Mouse (Mus musculus): Measurements from ENCODE around the gene Tenm2. TPM values are rescaled to one million over a fixed set of nuclear protein-coding genes. Genes with fewer than 3 reads are reported as not detected.

Gene Tenm2
- total and polyA plus RNA-seq, 3 experiments, result 0.08 to 0.14 (median 0.12) TPM

- Histone ChIP-seq H3K27ac (no peak overlapping the region), H3K36me3 (ENCODE audit: control insufficient read depth, insufficient read depth, low read length) (no peaks in the 10 kb centered on the region), H3K79me2 (replicated peaks; ENCODE audit: control insufficient read depth, insufficient read depth, low read length) (no peaks in the 10 kb centered on the region), H3K27me3 (ENCODE audit: control insufficient read depth, insufficient read depth, low read length) (no peaks in the 10 kb centered on the region), H3K4me1 (ENCODE audit: control insufficient read depth, insufficient read depth, low read length) (no peaks in the 10 kb centered on the region), H3K4me3 (no peak overlapping the region), H3K9ac (ENCODE audit: low read depth, low read length) (no peak overlapping the region)
- intact Hi-C loops (cut with DNase I), result no loop called here
- WGBS, result 88% methylated on average over 6 of the region's 6 CpGs
- TF ChIP-seq POLR2A (IDR thresholded peaks at IDR 0.05; ENCODE audit: insufficient read depth, low read depth, low read length), result no peak
- TF ChIP-seq CTCF (IDR thresholded peaks at IDR 0.05), result no peak
- DNase-seq, result no peak
Observed at GRCm38 (mm10) chr11:36269945-36270344, 965.8 kb downstream of the Tenm2 start.

GRCm38 (mm10) chr11:36264776-36265466 is 970.8 kb downstream of the Tenm2 start:
- DNase-seq, result no peak
- 71% methylated on average over 17 of the region's 17 CpGs for WGBS
- Histone ChIP-seq H3K4me3 (no peak overlapping the region), H3K36me3 (ENCODE audit: control insufficient read depth, insufficient read depth, low read length) (no peaks in the 10 kb centered on the region), H3K9ac (ENCODE audit: low read depth, low read length) (no peak overlapping the region), H3K4me1 (ENCODE audit: control insufficient read depth, insufficient read depth, low read length) (no peaks in the 10 kb centered on the region), H3K27me3 (ENCODE audit: control insufficient read depth, insufficient read depth, low read length) (no peaks in the 10 kb centered on the region), H3K79me2 (replicated peaks; ENCODE audit: control insufficient read depth, insufficient read depth, low read length) (no peaks in the 10 kb centered on the region), H3K27ac (no peak overlapping the region)
- TF ChIP-seq CTCF (IDR thresholded peaks at IDR 0.05), result no peak
- TF ChIP-seq EP300 (IDR thresholded peaks at IDR 0.05; ENCODE audit: insufficient read depth, low read depth, low read length), result no peak
- no peak for TF ChIP-seq POLR2A (IDR thresholded peaks at IDR 0.05; ENCODE audit: insufficient read depth, low read depth, low read length)
- intact Hi-C loops (cut with DNase I), result no loop called here

GRCm38 (mm10) chr11:36263840-36264239 is 971.9 kb downstream of the Tenm2 start:
- Histone ChIP-seq H3K27ac (no peak overlapping the region), H3K36me3 (ENCODE audit: control insufficient read depth, insufficient read depth, low read length) (no peaks in the 10 kb centered on the region), H3K79me2 (replicated peaks; ENCODE audit: control insufficient read depth, insufficient read depth, low read length) (no peaks in the 10 kb centered on the region), H3K27me3 (ENCODE audit: control insufficient read depth, insufficient read depth, low read length) (no peaks in the 10 kb centered on the region), H3K9ac (ENCODE audit: low read depth, low read length) (no peak overlapping the region), H3K4me3 (no peak overlapping the region), H3K4me1 (ENCODE audit: control insufficient read depth, insufficient read depth, low read length) (no peaks in the 10 kb centered on the region)
- WGBS, result 64% methylated on average over 10 of the region's 10 CpGs
- no peak for TF ChIP-seq CTCF (IDR thresholded peaks at IDR 0.05)
- TF ChIP-seq POLR2A (IDR thresholded peaks at IDR 0.05; ENCODE audit: insufficient read depth, low read depth, low read length), result no peak
- TF ChIP-seq EP300 (IDR thresholded peaks at IDR 0.05; ENCODE audit: insufficient read depth, low read depth, low read length), result no peak
- no peak for DNase-seq
- intact Hi-C loops (cut with DNase I), result no loop called here

- intact Hi-C loops (cut with DNase I), result no loop called here
- WGBS, result 85% methylated on average over 5 of the region's 5 CpGs
- no peak for TF ChIP-seq CTCF (IDR thresholded peaks at IDR 0.05)
- TF ChIP-seq POLR2A (IDR thresholded peaks at IDR 0.05; ENCODE audit: insufficient read depth, low read depth, low read length), result no peak
- no peak for TF ChIP-seq EP300 (IDR thresholded peaks at IDR 0.05; ENCODE audit: insufficient read depth, low read depth, low read length)
- Histone ChIP-seq H3K27me3 (ENCODE audit: control insufficient read depth, insufficient read depth, low read length) (no peaks in the 10 kb centered on the region), H3K4me3 (no peak overlapping the region), H3K79me2 (replicated peaks; ENCODE audit: control insufficient read depth, insufficient read depth, low read length) (no peaks in the 10 kb centered on the region), H3K4me1 (ENCODE audit: control insufficient read depth, insufficient read depth, low read length) (no peaks in the 10 kb centered on the region), H3K9ac (ENCODE audit: low read depth, low read length) (no peak overlapping the region), H3K27ac (no peak overlapping the region), H3K36me3 (ENCODE audit: control insufficient read depth, insufficient read depth, low read length) (no peaks in the 10 kb centered on the region)
- DNase-seq, result no peak
Observed at GRCm38 (mm10) chr11:36257187-36257586, 978.6 kb downstream of the Tenm2 start.

- H3K27me3 ChIP-seq (ENCODE audit: control insufficient read depth, insufficient read depth, low read length), result no peaks in the 10 kb centered on the region
- DNase-seq, result no peak
- H3K27ac ChIP-seq, result no peak overlapping the region
- TF ChIP-seq CTCF (IDR thresholded peaks at IDR 0.05), result no peak
- no peak for TF ChIP-seq POLR2A (IDR thresholded peaks at IDR 0.05; ENCODE audit: insufficient read depth, low read depth, low read length)
- TF ChIP-seq EP300 (IDR thresholded peaks at IDR 0.05; ENCODE audit: insufficient read depth, low read depth, low read length), result no peak
- WGBS, result 75% methylated on average over 5 of the region's 5 CpGs
- H3K36me3 ChIP-seq (ENCODE audit: control insufficient read depth, insufficient read depth, low read length), result no peaks in the 10 kb centered on the region
- no peaks in the 10 kb centered on the region for H3K4me1 ChIP-seq (ENCODE audit: control insufficient read depth, insufficient read depth, low read length)
- no peak overlapping the region for H3K9ac ChIP-seq (ENCODE audit: low read depth, low read length)
- H3K4me3 ChIP-seq, result no peak overlapping the region
- no peaks in the 10 kb centered on the region for H3K79me2 ChIP-seq (replicated peaks; ENCODE audit: control insufficient read depth, insufficient read depth, low read length)
- intact Hi-C loops (cut with DNase I), result no loop called here
Observed at GRCm38 (mm10) chr11:36256747-36257146, 979.0 kb downstream of the Tenm2 start.

- TF ChIP-seq CTCF (IDR thresholded peaks at IDR 0.05), result no peak
- TF ChIP-seq POLR2A (IDR thresholded peaks at IDR 0.05; ENCODE audit: insufficient read depth, low read depth, low read length), result no peak
- no peak for TF ChIP-seq EP300 (IDR thresholded peaks at IDR 0.05; ENCODE audit: insufficient read depth, low read depth, low read length)
- Histone ChIP-seq H3K79me2 (replicated peaks; ENCODE audit: control insufficient read depth, insufficient read depth, low read length) (no peaks in the 10 kb centered on the region), H3K9ac (ENCODE audit: low read depth, low read length) (no peak overlapping the region), H3K4me3 (no peak overlapping the region), H3K36me3 (ENCODE audit: control insufficient read depth, insufficient read depth, low read length) (no peaks in the 10 kb centered on the region), H3K27ac (no peak overlapping the region), H3K4me1 (ENCODE audit: control insufficient read depth, insufficient read depth, low read length) (no peaks in the 10 kb centered on the region), H3K27me3 (ENCODE audit: control insufficient read depth, insufficient read depth, low read length) (no peaks in the 10 kb centered on the region)
- intact Hi-C loops (cut with DNase I), result no loop called here
- DNase-seq, result no peak
- 83% methylated on average over 2 of the region's 2 CpGs for WGBS
Observed at GRCm38 (mm10) chr11:36254019-36254418, 981.7 kb downstream of the Tenm2 start.
